Mouse (Mus musculus) CD4-positive helper T cell, adult 2 months (primary cell): Measurements from ENCODE around the gene Selplg.

Source experiments
- DNase-seq: peaks from one replicate; pipeline ENCODE4 v3.0.0-alpha.2; 2012; ENCODE audit warnings: low read depth, missing footprints, low spot score

Selplg gene

GRCm38 (mm10) chr5:113832490-113832901 is at the start of gene Selplg:
Gene Selplg (minus strand): TSS chr5:113832644.
- DNase-seq = peak; percentile 91

- no peak for DNase-seq
Observed at GRCm38 (mm10) chr5:113881136-113881535, 48.7 kb upstream of the Selplg start.

- no peak for DNase-seq
Observed at GRCm38 (mm10) chr5:113878943-113879617, 46.6 kb upstream of the Selplg start.

GRCm38 (mm10) chr5:113877565-113877964 is 45.1 kb upstream of the Selplg start:
- DNase-seq = no peak

GRCm38 (mm10) chr5:113876176-113876575 is 43.7 kb upstream of the Selplg start:
- DNase-seq = no peak

- no peak for DNase-seq
Observed at GRCm38 (mm10) chr5:113875625-113876024, 43.2 kb upstream of the Selplg start.

GRCm38 (mm10) chr5:113874063-113875024 is 41.9 kb upstream of the Selplg start:
- DNase-seq = no peak

- DNase-seq = peak; percentile 59
Observed at GRCm38 (mm10) chr5:113872936-113873912, 40.8 kb upstream of the Selplg start.

GRCm38 (mm10) chr5:113871903-113872548 is 39.6 kb upstream of the Selplg start:
- no peak for DNase-seq

GRCm38 (mm10) chr5:113870393-113871040 is 38.1 kb upstream of the Selplg start:
- DNase-seq = no peak

- no peak for DNase-seq
Observed at GRCm38 (mm10) chr5:113869132-113869531, 36.7 kb upstream of the Selplg start.

- no peak for DNase-seq
Observed at GRCm38 (mm10) chr5:113864992-113865391, 32.5 kb upstream of the Selplg start.

- DNase-seq = no peak
Observed at GRCm38 (mm10) chr5:113863994-113864393, 31.6 kb upstream of the Selplg start.

GRCm38 (mm10) chr5:113862418-113862817 is 30.0 kb upstream of the Selplg start:
- DNase-seq = no peak

- peak; percentile 31 for DNase-seq
Observed at GRCm38 (mm10) chr5:113861294-113861693, 28.9 kb upstream of the Selplg start.

- DNase-seq = peak; percentile 37
Observed at GRCm38 (mm10) chr5:113858971-113859370, 26.5 kb upstream of the Selplg start.

GRCm38 (mm10) chr5:113858550-113858949 is 26.1 kb upstream of the Selplg start:
- DNase-seq = no peak

- DNase-seq = no peak
Observed at GRCm38 (mm10) chr5:113857631-113858030, 25.2 kb upstream of the Selplg start.

GRCm38 (mm10) chr5:113856631-113857030 is 24.2 kb upstream of the Selplg start:
- no peak for DNase-seq

GRCm38 (mm10) chr5:113855696-113856095 is 23.3 kb upstream of the Selplg start:
- DNase-seq = no peak
